Mouse (Mus musculus) heart, embryonic 12.5 days (tissue): ENCODE measurements at regions not wholly inside any gene's neighbourhood (a gene's known extent, or its start where the extent isn't known, plus 50 kb on each side); places are given as distances from the start of the nearest gene placed in this dataset.

Source experiments
- ATAC-seq: fragments of 200-750 bp; cut with Nextera tagmentation; 2 replicates; pipeline ENCODE4 v1.8.0; 2017; ENCODE audit warnings: moderate TSS enrichment, moderate library complexity; ENCODE audit not compliant: insufficient number of reproducible peaks, low FRiP score
- H3K27ac ChIP-seq: fragments of 300-500 bp; sonication (generic); 2 replicates; pipeline ENCODE4 v1.5.1; 2016; ENCODE audit warnings: mild to moderate bottlenecking, moderate library complexity; ENCODE audit not compliant: poor library complexity, severe bottlenecking
- H3K27me3 ChIP-seq: fragments of 300-500 bp; sonication (generic); replicated peaks from 2 replicates; pipeline ENCODE4 v1.6.1; 2016; ENCODE audit warnings: mild to moderate bottlenecking, moderate library complexity
- H3K36me3 ChIP-seq: fragments of 300-500 bp; sonication (generic); 2 replicates; pipeline ENCODE4 v1.6.1; 2016; ENCODE audit warnings: mild to moderate bottlenecking, moderate library complexity
- H3K4me1 ChIP-seq: fragments of 300-500 bp; sonication (generic); replicated peaks from 2 replicates; pipeline ENCODE4 v1.6.1; 2016; ENCODE audit warnings: mild to moderate bottlenecking
- H3K4me2 ChIP-seq: fragments of 300-500 bp; sonication (generic); 2 replicates; pipeline ENCODE4 v1.6.1; 2016; ENCODE audit warnings: mild to moderate bottlenecking, moderate library complexity
- H3K4me3 ChIP-seq: fragments of 300-500 bp; sonication (generic); 2 replicates; pipeline ENCODE4 v1.5.1; 2016; ENCODE audit warnings: mild to moderate bottlenecking
- H3K9ac ChIP-seq: fragments of 300-500 bp; sonication (generic); 2 replicates; pipeline ENCODE4 v1.6.1; 2016; ENCODE audit warnings: mild to moderate bottlenecking, moderate library complexity
- H3K9me3 ChIP-seq: fragments of 300-500 bp; sonication (generic); replicated peaks from 2 replicates; pipeline ENCODE4 v1.6.1; 2016; ENCODE audit warnings: mild to moderate bottlenecking, moderate library complexity
- WGBS: fragments of 180-500 bp; shearing (Covaris S2); methylation state at CpG from one replicate; pipeline ENCODE4 v1.1.7; 2016; 5-methylcytosine and 5-hydroxymethylcytosine counted together

GRCm38 (mm10) chr11:114294511-114295250, 227.8 kb upstream of the Sdk2 start:
- H3K27ac ChIP-seq: no peak overlapping the region
- 46% methylated on average over 5 of the region's 5 CpGs for WGBS
- no peak overlapping the region for H3K4me3 ChIP-seq
- H3K4me1 ChIP-seq: peaks cover 13% of the 10 kb centered on the region; the same call in 1 of the 2 replicates
- H3K4me2 ChIP-seq: no peak overlapping the region
- H3K9me3 ChIP-seq: no peaks in the 10 kb centered on the region
- 0 out of 2 replicates have a peak, but pooled peaks cover 4% of the 10 kb centered on the region for H3K27me3 ChIP-seq
- H3K9ac ChIP-seq: no peak overlapping the region
- ATAC-seq: no peak
- no peaks in the 10 kb centered on the region for H3K36me3 ChIP-seq

DNA sequence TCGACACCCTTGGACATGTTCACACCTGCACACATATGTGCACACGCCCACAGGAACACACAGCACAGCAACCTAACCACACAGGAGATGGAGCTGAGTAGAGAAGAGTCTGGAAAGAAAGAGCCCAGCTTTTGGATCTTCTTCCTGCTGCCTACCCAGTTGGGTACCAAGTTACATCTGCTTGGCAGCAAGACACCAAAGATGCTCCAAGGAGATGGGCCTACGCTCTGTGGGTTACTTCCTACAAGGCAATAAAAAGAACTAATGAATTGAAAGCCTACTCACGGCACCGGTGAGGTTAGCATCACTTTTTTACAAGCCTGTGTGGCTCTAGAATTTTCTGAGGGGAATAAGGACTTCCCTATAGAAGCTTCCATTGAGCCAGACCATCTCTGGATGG, 224.4 kb upstream of the Sdk2 start:
- Histone ChIP-seq H3K27ac (no peak overlapping the region), H3K9me3 (no peaks in the 10 kb centered on the region), H3K4me1 (peaks cover 7% of the 10 kb centered on the region; the same call in 1 of the 2 replicates), H3K27me3 (no peaks in the 10 kb centered on the region), H3K9ac (no peak overlapping the region), H3K4me2 (no peak overlapping the region), H3K36me3 (no peaks in the 10 kb centered on the region), H3K4me3 (no peak overlapping the region)
- 86% methylated on average over 5 of the region's 5 CpGs for WGBS
- ATAC-seq: no peak

DNA sequence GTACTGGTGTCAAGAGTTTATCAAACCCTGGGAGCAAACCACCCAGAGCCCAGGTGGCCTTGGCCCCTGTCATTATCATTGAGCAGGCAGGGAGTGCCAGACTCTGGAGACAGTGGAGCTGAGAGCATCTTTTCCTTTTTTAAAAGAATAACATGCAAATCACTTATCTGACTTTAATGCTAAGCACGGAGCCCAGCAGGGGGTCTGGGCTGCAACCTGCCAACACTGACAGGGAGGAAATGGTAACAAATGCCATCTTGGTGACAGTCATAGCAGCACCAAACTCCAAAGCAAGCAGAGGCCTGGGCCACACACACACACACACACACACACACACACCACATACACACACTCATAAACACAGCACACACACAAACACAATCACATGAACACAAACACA, 223.1 kb upstream of the Sdk2 start:
- H3K36me3 ChIP-seq: no peaks in the 10 kb centered on the region
- no peak overlapping the region for H3K4me2 ChIP-seq
- 56% methylated on average over 1 of the region's 1 CpGs for WGBS
- H3K4me3 ChIP-seq: no peak overlapping the region
- H3K9ac ChIP-seq: no peak overlapping the region
- H3K27ac ChIP-seq: no peak overlapping the region
- no peaks in the 10 kb centered on the region for H3K27me3 ChIP-seq
- H3K9me3 ChIP-seq: no peaks in the 10 kb centered on the region
- peaks cover 7% of the 10 kb centered on the region; the same call in 1 of the 2 replicates for H3K4me1 ChIP-seq
- no peak for ATAC-seq

GRCm38 (mm10) chr11:114284820-114285666, 218.2 kb upstream of the Sdk2 start:
- no peaks in the 10 kb centered on the region for H3K9me3 ChIP-seq
- no peak overlapping the region for H3K4me2 ChIP-seq
- H3K4me3 ChIP-seq: no peak overlapping the region
- ATAC-seq: no peak
- no peaks in the 10 kb centered on the region for H3K36me3 ChIP-seq
- H3K4me1 ChIP-seq: 0 out of 2 replicates have a peak, but pooled peaks cover 5% of the 10 kb centered on the region
- no peak overlapping the region for H3K9ac ChIP-seq
- no peak overlapping the region for H3K27ac ChIP-seq
- WGBS: 75% methylated on average over 20 of the region's 20 CpGs
- peaks cover 12% of the 10 kb centered on the region for H3K27me3 ChIP-seq

- H3K9ac ChIP-seq: no peak overlapping the region
- no peak overlapping the region for H3K4me3 ChIP-seq
- H3K27me3 ChIP-seq: peaks cover 13% of the 10 kb centered on the region
- H3K9me3 ChIP-seq: no peaks in the 10 kb centered on the region
- no peak overlapping the region for H3K4me2 ChIP-seq
- WGBS: 37% methylated on average over 5 of the region's 5 CpGs
- H3K4me1 ChIP-seq: 0 out of 2 replicates have a peak, but pooled peaks cover 5% of the 10 kb centered on the region
- no peaks in the 10 kb centered on the region for H3K36me3 ChIP-seq
- no peak for ATAC-seq
- no peak overlapping the region for H3K27ac ChIP-seq
These were observed 216.4 kb upstream of the Sdk2 start for GRCm38 (mm10) chr11:114283208-114283607.

DNA sequence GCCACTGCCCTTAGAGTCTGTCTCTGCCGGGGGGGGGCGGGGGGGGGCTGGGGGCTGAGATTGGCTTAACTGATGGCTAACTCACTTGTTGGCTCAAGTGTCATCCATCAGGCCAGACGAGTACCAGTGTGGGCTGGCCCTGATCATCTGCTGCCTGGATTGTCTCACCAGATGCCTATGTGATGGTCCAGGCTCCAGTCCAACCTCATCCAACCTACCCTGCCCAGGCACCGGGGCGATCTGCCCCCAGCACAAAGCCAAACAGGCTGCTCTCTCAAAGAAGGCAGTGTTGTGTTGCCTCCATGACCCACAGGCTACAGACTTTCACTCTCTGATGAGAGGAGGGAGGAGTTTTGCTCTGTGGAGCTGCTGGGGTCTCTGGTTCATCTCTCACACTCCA, 215.7 kb upstream of the Sdk2 start:
- H3K9me3 ChIP-seq: no peaks in the 10 kb centered on the region
- 57% methylated on average over 5 of the region's 5 CpGs for WGBS
- H3K9ac ChIP-seq: no peak overlapping the region
- ATAC-seq: no peak
- H3K36me3 ChIP-seq: no peaks in the 10 kb centered on the region
- peaks cover 16% of the 10 kb centered on the region for H3K27me3 ChIP-seq
- 0 out of 2 replicates have a peak, but pooled peaks cover 5% of the 10 kb centered on the region for H3K4me1 ChIP-seq
- H3K4me3 ChIP-seq: no peak overlapping the region
- H3K4me2 ChIP-seq: no peak overlapping the region
- H3K27ac ChIP-seq: no peak overlapping the region

DNA sequence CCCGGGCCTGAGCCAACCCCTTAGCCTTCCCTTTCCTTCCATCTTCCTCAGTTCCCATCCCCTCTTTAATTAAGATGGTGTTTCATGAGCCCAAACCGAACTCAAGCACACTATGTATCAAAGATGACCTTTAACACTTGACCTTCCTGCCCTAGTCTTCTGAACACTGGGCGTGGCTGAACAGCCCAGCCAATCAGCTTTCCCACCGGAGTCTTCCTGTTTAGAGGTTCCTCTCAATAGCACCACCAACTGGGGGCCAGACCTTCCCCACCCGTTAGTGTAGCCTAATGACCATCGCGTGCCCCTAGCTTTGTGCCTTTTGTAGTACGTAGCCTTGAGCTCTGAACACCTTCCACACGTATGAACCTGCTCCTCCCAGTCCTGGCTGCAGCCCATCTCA, 215.0 kb upstream of the Sdk2 start:
- H3K4me2 ChIP-seq: no peak overlapping the region
- 0 out of 2 replicates have a peak, but pooled peaks cover 5% of the 10 kb centered on the region for H3K4me1 ChIP-seq
- WGBS: 74% methylated on average over 9 of the region's 9 CpGs
- H3K27me3 ChIP-seq: peaks cover 19% of the 10 kb centered on the region
- H3K36me3 ChIP-seq: no peaks in the 10 kb centered on the region
- H3K27ac ChIP-seq: no peak overlapping the region
- H3K4me3 ChIP-seq: no peak overlapping the region
- ATAC-seq: no peak
- H3K9ac ChIP-seq: no peak overlapping the region
- H3K9me3 ChIP-seq: no peaks in the 10 kb centered on the region

DNA sequence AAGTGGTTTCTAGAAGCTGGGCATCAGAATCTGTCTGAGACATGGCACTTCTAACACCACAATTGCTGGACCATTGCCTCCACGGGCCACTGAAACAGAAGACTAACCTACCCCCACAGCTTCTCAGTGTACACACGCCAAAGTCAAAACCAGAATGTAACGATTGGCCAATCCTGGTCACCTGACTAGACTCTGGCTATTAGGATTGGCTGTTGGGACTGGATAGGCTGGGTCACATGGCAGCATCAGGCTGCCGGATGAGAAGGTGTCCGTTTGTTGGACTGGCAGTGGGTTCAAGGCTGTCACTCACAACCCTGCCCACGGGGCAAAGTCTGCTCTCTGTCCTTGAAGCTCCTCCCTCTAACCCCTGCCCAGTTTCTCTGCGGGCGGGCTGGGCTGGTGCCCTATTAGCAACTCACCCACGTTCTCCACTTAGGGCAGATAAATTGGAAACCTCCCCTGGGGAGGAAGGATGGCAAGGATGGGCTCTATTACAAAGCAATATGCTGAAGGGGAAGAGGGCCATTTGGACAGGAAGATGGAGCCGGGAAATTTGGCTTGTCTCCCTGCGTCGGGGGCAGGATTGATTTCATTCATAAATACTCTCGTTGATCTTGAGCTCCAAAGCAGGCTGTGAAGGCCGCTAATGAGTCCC, 214.3 kb upstream of the Sdk2 start:
- Histone ChIP-seq H3K9ac (no peak overlapping the region), H3K4me3 (no peak overlapping the region), H3K27ac (no peak overlapping the region), H3K27me3 (peaks cover 19% of the 10 kb centered on the region), H3K4me2 (no peak overlapping the region), H3K9me3 (no peaks in the 10 kb centered on the region), H3K4me1 (0 out of 2 replicates have a peak, but pooled peaks cover 5% of the 10 kb centered on the region), H3K36me3 (no peaks in the 10 kb centered on the region)
- 86% methylated on average over 14 of the region's 14 CpGs for WGBS
- ATAC-seq: no peak

DNA sequence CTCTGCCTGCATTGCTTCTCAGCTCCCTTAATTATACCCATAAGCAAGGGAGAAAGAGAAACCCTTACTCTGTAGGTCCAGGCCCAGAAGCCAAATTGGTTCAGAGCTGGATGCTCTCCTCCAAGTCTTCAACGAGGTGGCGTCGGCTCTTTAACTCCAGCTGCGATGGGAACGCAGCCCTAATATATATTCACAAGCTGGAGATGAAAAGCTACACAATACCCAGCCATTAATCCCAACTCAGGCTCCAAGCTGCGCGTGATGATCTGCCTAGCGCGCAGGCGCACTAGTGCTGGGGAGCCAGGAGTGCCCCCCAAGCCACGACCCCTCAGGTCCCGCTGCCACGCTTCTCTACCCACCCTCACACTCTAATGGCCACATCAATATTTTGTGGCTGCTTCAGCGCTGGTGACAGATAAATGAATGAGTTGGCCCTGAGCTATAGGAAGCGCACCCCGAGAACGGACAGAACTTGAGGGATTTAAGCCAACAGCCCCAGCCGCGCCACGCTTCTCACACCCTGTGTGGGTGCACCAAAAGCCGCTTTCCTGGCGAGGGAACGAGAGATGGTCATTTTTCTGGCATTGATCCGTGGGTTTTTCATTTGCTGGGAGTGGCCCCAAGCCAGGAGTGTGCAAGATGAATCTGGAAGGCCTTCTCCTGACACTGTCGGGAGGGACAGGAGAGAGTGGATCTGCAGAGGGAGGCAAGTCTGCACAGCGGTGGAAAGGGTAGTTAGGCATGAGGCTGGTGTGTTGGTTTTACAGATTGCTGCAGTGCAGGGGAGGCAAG, 210.9 kb upstream of the Sdk2 start:
- no peaks in the 10 kb centered on the region for H3K9me3 ChIP-seq
- H3K27me3 ChIP-seq: peaks cover 13% of the 10 kb centered on the region; the same call in 1 of the 2 replicates
- H3K4me3 ChIP-seq: no peak overlapping the region
- no peak for ATAC-seq
- H3K27ac ChIP-seq: no peak overlapping the region
- WGBS: 87% methylated on average over 26 of the region's 26 CpGs
- H3K36me3 ChIP-seq: no peaks in the 10 kb centered on the region
- no peak overlapping the region for H3K9ac ChIP-seq
- H3K4me1 ChIP-seq: 0 out of 2 replicates have a peak, but pooled peaks cover 4% of the 10 kb centered on the region
- H3K4me2 ChIP-seq: no peak overlapping the region

- Histone ChIP-seq H3K9ac (no peak overlapping the region), H3K9me3 (0 out of 2 replicates have a peak, but pooled peaks cover 3% of the 10 kb centered on the region), H3K36me3 (no peaks in the 10 kb centered on the region), H3K4me3 (no peak overlapping the region), H3K4me2 (no peak overlapping the region), H3K4me1 (no peaks in the 10 kb centered on the region), H3K27me3 (no peaks in the 10 kb centered on the region; the same call in 1 of the 2 replicates), H3K27ac (no peak overlapping the region)
- WGBS: 77% methylated on average over 10 of the region's 10 CpGs
- ATAC-seq: no peak
These were observed 203.7 kb upstream of the Sdk2 start for GRCm38 (mm10) chr11:114270358-114271072.
